Mouse (Mus musculus) ES-E14 (cell line): ENCODE measurements around the gene Zfp771. TPM values are rescaled to one million over a fixed set of nuclear protein-coding genes. Genes with fewer than 3 reads are reported as not detected.
"Not testable (repeated sequence)": the region's sequence is repeated elsewhere in the genome, so short reads cannot be mapped to it uniquely, and the experiment has no call there.

Experiments
- DNase-seq: peaks from one replicate; pipeline ENCODE4 v3.0.0-alpha.2; 2013; ENCODE audit warnings: low read depth, low spot score
- H3K27ac ChIP-seq: 2 replicates; pipeline ENCODE4 v1.5.1; 2012; ENCODE audit warnings: low read depth, mild to moderate bottlenecking, low read length, moderate library complexity, mixed read lengths; ENCODE audit not compliant: poor library complexity, insufficient read depth, severe bottlenecking
- H3K36me3 ChIP-seq: 2 replicates; pipeline ENCODE4 v1.6.1; 2012; ENCODE audit warnings: mild to moderate bottlenecking, low read length, moderate library complexity, mixed read lengths; ENCODE audit not compliant: control insufficient read depth, poor library complexity, insufficient read depth, severe bottlenecking
- H3K4me1 ChIP-seq, 2 experiments: fragments of 150-350 bp in 1 of 2; sonication (generic) in 1 of 2; 2 replicates each; pipeline ENCODE4 v1.6.1; 2012; ENCODE audit warnings: low read length in 2 of 2, mild to moderate bottlenecking in 1 of 2, mixed read lengths in 1 of 2; ENCODE audit not compliant: control insufficient read depth in 2 of 2, insufficient read depth in 2 of 2, poor library complexity in 1 of 2
- H3K4me3 ChIP-seq, 2 experiments: fragments of 150-350 bp in 1 of 2; sonication (generic) in 1 of 2; 2 replicates each; pipeline ENCODE4 v1.5.1; 2012; ENCODE audit warnings: low read length in 2 of 2, low read depth in 1 of 2, mild to moderate bottlenecking in 1 of 2, mixed read lengths in 1 of 2; ENCODE audit not compliant: insufficient read depth in 1 of 2, poor library complexity in 1 of 2, severe bottlenecking in 1 of 2
- H3K9ac ChIP-seq: 2 replicates; pipeline ENCODE4 v1.6.1; 2012; ENCODE audit warnings: low read depth, mild to moderate bottlenecking, low read length, mixed read lengths; ENCODE audit not compliant: poor library complexity, insufficient read depth, severe bottlenecking
- H3K9me3 ChIP-seq: fragments of 150-350 bp; sonication (generic); 2 replicates; pipeline ENCODE4 v1.6.1; 2012; ENCODE audit warnings: low read depth, mild to moderate bottlenecking, low read length; ENCODE audit not compliant: control insufficient read depth, insufficient read depth
- CHD2 ChIP-seq: IDR thresholded peaks from 2 replicates; pipeline ENCODE4 v1.6.1; 2014; ENCODE audit warnings: mild to moderate bottlenecking, low read depth, low read length, inconsistent platforms
- HCFC1 ChIP-seq: IDR thresholded peaks from 2 replicates; pipeline ENCODE4 v1.6.1; 2012; ENCODE audit warnings: low read length, inconsistent platforms, borderline replicate concordance; ENCODE audit not compliant: insufficient read depth
- MAFK ChIP-seq: IDR thresholded peaks from 2 replicates; pipeline ENCODE4 v1.6.1; 2014; ENCODE audit warnings: mild to moderate bottlenecking, low read depth, low read length, inconsistent platforms; ENCODE audit not compliant: insufficient read depth
- ZC3H11A ChIP-seq: IDR thresholded peaks from 2 replicates; pipeline ENCODE4 v1.6.1; 2012; ENCODE audit warnings: low read depth, mild to moderate bottlenecking, inconsistent platforms, low read length, borderline replicate concordance
- ZNF384 ChIP-seq: IDR thresholded peaks from 2 replicates; pipeline ENCODE4 v1.6.1; 2012; ENCODE audit warnings: low read depth, low read length, inconsistent platforms
- in situ Hi-C, 2 experiments: fragments of 600-800 bp; cut with MboI; formaldehyde crosslinking; loops; one replicate each; pipeline ENCODE4 v1.15.1; 2025; ENCODE audit warnings: low sequenced_read_pairs in 2 of 2, inconsistent platforms in 1 of 2; ENCODE audit not compliant: unreplicated experiment in 2 of 2
- total RNA-seq: library from RNA; depleted of rRNA; stranded (reverse); fragments of 300-350 nt; gene quantifications from 2 replicates; pipeline ENCODE4 v1.2.3, GENCODE M21; 2012

The Zfp771 gene
- total RNA-seq, 1 experiment, result 21.6 TPM

GRCm38 (mm10) chr7:127233765-127234164 lies 10.3 kb upstream of the Zfp771 start:
- Histone ChIP-seq H3K9ac (peak overlapping the region; percentile 85; the same call in 1 of the 2 replicates), H3K27ac (peak overlapping the region; percentile 94; the same call in 1 of the 2 replicates), H3K36me3 (peaks cover 43% of the 10 kb centered on the region), H3K4me3 (peak overlapping the region; percentile 81 to 83), H3K9me3 (no peaks in the 10 kb centered on the region), H3K4me1 (peaks cover 0 to 11% of the 10 kb centered on the region in 2 experiments; a peak in 2 of 4 replicates)
- DNase-seq, result no peak
- no peak for TF ChIP-seq MAFK
- TF ChIP-seq CHD2, result no peak
- TF ChIP-seq ZNF384, result no peak
- TF ChIP-seq HCFC1, result no peak
- no peak for TF ChIP-seq ZC3H11A
- in situ Hi-C loops, result no loop called here

- peak overlapping the region; percentile 81 to 83; a peak in 2 of 4 replicates for H3K4me3 ChIP-seq
- no peak for DNase-seq
- H3K9me3 ChIP-seq, result 0 out of 2 replicates have a peak, but pooled peaks cover 2% of the 10 kb centered on the region
- no peak overlapping the region for H3K9ac ChIP-seq
- in situ Hi-C loops, result no loop called here
- H3K36me3 ChIP-seq, result peaks cover 43% of the 10 kb centered on the region
- peaks cover 0 to 11% of the 10 kb centered on the region in 2 experiments; a peak in 2 of 4 replicates for H3K4me1 ChIP-seq
- no peak overlapping the region for H3K27ac ChIP-seq
- no peak for TF ChIP-seq MAFK
- no peak for TF ChIP-seq ZNF384
- TF ChIP-seq CHD2, result no peak
- no peak for TF ChIP-seq ZC3H11A
- TF ChIP-seq HCFC1, result no peak
Observed at GRCm38 (mm10) chr7:127234777-127235176, 9.3 kb upstream of the Zfp771 start.

- H3K9ac ChIP-seq, result peak overlapping the region; percentile 83; the same call in 1 of the 2 replicates
Observed at GRCm38 (mm10) chr7:127243361-127243867, 660 bp upstream of the Zfp771 start.

GRCm38 (mm10) chr7:127244658-127245510 lies 810 bp downstream of the Zfp771 start:
- in situ Hi-C loops, result no loop called here
- peak overlapping the region; percentile 86 for H3K27ac ChIP-seq
- H3K4me3 ChIP-seq, result peak overlapping the region; percentile 90 to 96
- H3K9me3 ChIP-seq, result peaks cover 3% of the 10 kb centered on the region; the same call in 1 of the 2 replicates
- no peak for DNase-seq
- peaks cover 0 to 5% of the 10 kb centered on the region in 2 experiments; a peak in 1 of 4 replicates for H3K4me1 ChIP-seq
- peak overlapping the region; percentile 95 for H3K9ac ChIP-seq
- TF ChIP-seq MAFK (peak; percentile 35; the same call in 1 of the 2 replicates), CHD2 (no peak), ZNF384 (no peak), ZC3H11A (no peak), HCFC1 (no peak)
- peaks cover 9% of the 10 kb centered on the region; the same call in 1 of the 2 replicates for H3K36me3 ChIP-seq

More at GRCm38 (mm10) chr7:127243361-127243867, 660 bp upstream of the Zfp771 start:
- Histone ChIP-seq H3K4me1 (peaks cover 0 to 5% of the 10 kb centered on the region in 2 experiments; a peak in 1 of 4 replicates), H3K4me3 (peak overlapping the region in 1 of 2 experiments; percentile 96; a peak in 1 of 4 replicates), H3K27ac (no peak overlapping the region), H3K9me3 (peaks cover 6% of the 10 kb centered on the region; the same call in 1 of the 2 replicates), H3K36me3 (peaks cover 6% of the 10 kb centered on the region; the same call in 1 of the 2 replicates)
- TF ChIP-seq MAFK (no peak), ZC3H11A (no peak), ZNF384 (no peak), CHD2 (no peak), HCFC1 (no peak)
- DNase-seq, result no peak
- in situ Hi-C loops, result no loop called here

GRCm38 (mm10) chr7:127250511-127250910 lies 6.4 kb downstream of the Zfp771 start:
- in situ Hi-C loops, H3K4me1 ChIP-seq, H3K36me3 ChIP-seq, H3K9ac ChIP-seq, DNase-seq, H3K9me3 ChIP-seq, H3K4me3 ChIP-seq, H3K27ac ChIP-seq: not testable (repeated sequence)
